Mouse (Mus musculus): ENCODE measurements around the gene Ube2l3. TPM values are rescaled to one million over a fixed set of nuclear protein-coding genes. Genes with fewer than 3 reads are reported as not detected.
A peak's percentile ranks its signal among the peaks of the same experiment; 100 is the strongest.
"Not testable (repeated sequence)": the region's sequence is repeated elsewhere in the genome, so short reads cannot be mapped to it uniquely, and the experiment has no call there.

Ube2l3 gene
- polyA plus RNA-seq, 1 experiment, result 97.7 TPM

DNA sequence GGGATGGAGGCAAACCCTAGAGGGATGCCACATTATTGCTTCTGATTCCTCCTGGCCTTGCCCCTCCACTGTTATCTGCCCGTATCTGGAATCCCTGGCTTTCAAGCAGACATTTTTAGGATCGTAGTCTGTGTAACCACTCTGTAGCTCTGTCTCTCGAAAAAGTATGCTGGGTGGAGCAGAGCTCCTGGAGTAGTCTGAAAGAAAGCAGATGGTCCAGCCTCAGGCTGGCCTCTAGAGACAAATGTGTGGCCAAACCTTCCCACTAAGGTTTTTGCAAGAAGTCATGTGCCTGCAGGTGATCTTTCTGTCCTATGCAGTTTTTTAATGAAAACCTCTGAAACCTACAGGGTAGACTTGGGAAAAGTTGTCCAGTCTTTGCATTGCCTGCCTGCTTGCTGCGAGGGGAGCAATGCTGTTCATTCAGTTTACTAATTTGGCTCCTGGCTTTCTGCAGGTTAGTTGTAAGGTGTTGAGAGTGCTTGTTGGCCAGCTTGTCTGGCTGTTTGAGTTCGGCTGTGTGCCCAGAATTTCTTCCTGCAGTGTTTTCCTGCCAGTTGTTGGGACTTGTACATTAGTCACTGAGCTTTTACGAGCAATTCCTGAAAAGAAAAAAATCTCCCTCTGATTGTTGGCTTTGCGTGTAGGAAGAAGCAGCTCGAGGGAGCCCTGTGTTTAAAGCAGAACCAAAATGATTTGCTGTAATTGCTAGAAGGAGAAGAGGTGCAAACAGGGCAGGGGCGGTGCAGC lies 32.6 kb upstream of the Ube2l3 start:
- Histone ChIP-seq H3K4me1 (ENCODE audit: control insufficient read depth, insufficient read depth, low read length) (no peaks in the 10 kb centered on the region; the same call in 1 of the 2 replicates), H3K27ac (ENCODE audit: control insufficient read depth, insufficient read depth, low read depth, low read length, poor library complexity) (no peak overlapping the region), H3K4me3 (replicated peaks; ENCODE audit: control insufficient read depth, low read depth, low read length) (no peak overlapping the region)
- no peak for TF ChIP-seq POLR2A (IDR thresholded peaks at IDR 0.05; ENCODE audit: borderline replicate concordance, control insufficient read depth, low read depth, low read length)
- TF ChIP-seq CTCF (IDR thresholded peaks at IDR 0.05; ENCODE audit: control insufficient read depth, insufficient read depth, low read length), result no peak
- WGBS, result 60% methylated on average over 9 of the region's 9 CpGs

DNA sequence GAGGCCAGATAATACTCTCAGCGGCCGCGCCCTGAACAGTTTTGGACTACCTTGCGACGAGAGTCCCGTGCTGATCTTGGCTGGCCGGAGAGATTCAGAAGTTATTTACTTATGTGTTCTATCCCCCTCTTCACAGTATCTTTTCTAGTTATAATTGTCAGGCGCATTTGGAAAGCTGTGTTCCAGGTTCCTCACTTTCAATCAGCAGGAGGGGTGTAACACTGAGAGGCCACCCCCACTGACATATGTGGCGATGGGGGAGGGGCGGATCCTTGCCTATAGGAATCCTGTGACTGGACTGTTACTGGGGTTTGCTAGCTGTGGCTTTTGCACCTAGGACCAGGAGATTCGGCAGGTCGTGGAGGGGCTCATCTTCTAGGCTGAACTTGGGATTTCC lies 32.0 kb upstream of the Ube2l3 start:
- no peak overlapping the region for H3K27ac ChIP-seq (ENCODE audit: control insufficient read depth, insufficient read depth, low read depth, low read length, poor library complexity)
- WGBS, result 14% methylated on average over 12 of the region's 12 CpGs
- no peak for TF ChIP-seq POLR2A (IDR thresholded peaks at IDR 0.05; ENCODE audit: borderline replicate concordance, control insufficient read depth, low read depth, low read length)
- TF ChIP-seq CTCF (IDR thresholded peaks at IDR 0.05; ENCODE audit: control insufficient read depth, insufficient read depth, low read length), result no peak
- no peak overlapping the region for H3K4me3 ChIP-seq (replicated peaks; ENCODE audit: control insufficient read depth, low read depth, low read length)
- no peaks in the 10 kb centered on the region; the same call in 1 of the 2 replicates for H3K4me1 ChIP-seq (ENCODE audit: control insufficient read depth, insufficient read depth, low read length)

- Histone ChIP-seq H3K4me1 (ENCODE audit: control insufficient read depth, insufficient read depth, low read length) (no peaks in the 10 kb centered on the region; the same call in 1 of the 2 replicates), H3K4me3 (replicated peaks; ENCODE audit: control insufficient read depth, low read depth, low read length) (peak overlapping the region; percentile 62), H3K27ac (ENCODE audit: control insufficient read depth, insufficient read depth, low read depth, low read length, poor library complexity) (peak overlapping the region; percentile 60; the same call in 1 of the 2 replicates)
- under 1% methylated on average over 62 of the region's 62 CpGs for WGBS
- TF ChIP-seq CTCF (IDR thresholded peaks at IDR 0.05; ENCODE audit: control insufficient read depth, insufficient read depth, low read length) (no peak), POLR2A (IDR thresholded peaks at IDR 0.05; ENCODE audit: borderline replicate concordance, control insufficient read depth, low read depth, low read length) (no peak)
These were observed 31.5 kb upstream of the Ube2l3 start for GRCm38 (mm10) chr16:17233702-17234498.

DNA sequence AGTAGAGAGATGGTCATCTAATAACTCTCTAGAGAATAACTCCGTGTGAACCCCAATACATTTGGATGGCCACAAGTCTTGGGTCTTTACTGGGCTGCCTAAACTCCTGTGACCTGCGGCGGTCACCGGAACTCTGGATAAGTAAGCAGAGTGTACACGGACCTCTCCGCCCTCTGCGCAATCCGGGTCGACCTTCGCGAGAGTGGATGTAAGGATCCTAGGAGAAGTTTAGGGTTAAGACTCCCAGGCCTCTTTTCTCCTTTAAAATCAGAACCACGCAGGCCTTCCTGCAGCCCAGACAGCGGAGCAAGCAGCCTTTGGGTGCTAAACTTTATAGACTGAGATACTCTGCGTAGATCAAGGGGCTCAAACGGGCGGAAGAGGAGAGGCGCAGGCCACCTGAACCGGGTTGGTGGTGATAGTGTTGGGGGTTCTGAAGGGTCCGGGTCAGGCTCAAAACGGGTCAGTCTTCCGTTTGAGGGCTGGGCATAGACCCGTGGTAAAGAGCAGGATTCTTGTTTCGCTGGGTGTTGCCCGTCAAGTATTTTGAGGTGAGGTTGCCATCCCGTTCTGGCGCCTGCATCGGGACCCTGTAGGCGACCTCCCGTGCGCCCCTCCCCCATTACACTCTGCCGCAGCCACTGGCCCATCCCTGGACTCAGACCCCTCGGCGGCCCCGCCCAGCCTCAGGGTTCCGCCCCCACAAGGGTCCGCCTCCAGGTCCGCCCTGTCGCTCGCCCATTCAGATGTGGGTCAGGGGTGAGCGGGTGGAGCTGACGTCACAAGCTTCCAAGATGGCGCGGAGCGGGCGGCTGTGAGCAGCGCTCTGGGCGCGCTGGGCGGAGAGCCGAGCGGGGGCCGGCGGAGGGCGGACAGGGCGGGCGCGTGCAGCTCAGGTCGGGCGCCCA lies 30.6 kb upstream of the Ube2l3 start, which contains the start of gene Hic2:
Gene Hic2, plus strand, starts transcription at position 779 of the 908 bp plus-strand sequence.
- Histone ChIP-seq H3K4me3 (replicated peaks; ENCODE audit: control insufficient read depth, low read depth, low read length) (peak within 1 kb of the TSS; percentile 62), H3K4me1 (ENCODE audit: control insufficient read depth, insufficient read depth, low read length) (no peaks in the 10 kb centered on the region; the same call in 1 of the 2 replicates), H3K27ac (ENCODE audit: control insufficient read depth, insufficient read depth, low read depth, low read length, poor library complexity) (peak within 1 kb of the TSS; percentile 60; the same call in 1 of the 2 replicates)
- WGBS, result 6% methylated on average over 59 of the region's 59 CpGs
- TF ChIP-seq POLR2A (IDR thresholded peaks at IDR 0.05; ENCODE audit: borderline replicate concordance, control insufficient read depth, low read depth, low read length) (peak; percentile 59; the same call in 1 of the 2 replicates), CTCF (IDR thresholded peaks at IDR 0.05; ENCODE audit: control insufficient read depth, insufficient read depth, low read length) (no peak)

- not testable (repeated sequence) for H3K4me3 ChIP-seq (replicated peaks; ENCODE audit: control insufficient read depth, low read depth, low read length); H3K27ac ChIP-seq (ENCODE audit: control insufficient read depth, insufficient read depth, low read depth, low read length, poor library complexity); H3K4me1 ChIP-seq (ENCODE audit: control insufficient read depth, insufficient read depth, low read length)
- 85% methylated on average over 2 of the region's 2 CpGs for WGBS
These were observed 29.1 kb upstream of the Ube2l3 start for GRCm38 (mm10) chr16:17231523-17231922.

DNA sequence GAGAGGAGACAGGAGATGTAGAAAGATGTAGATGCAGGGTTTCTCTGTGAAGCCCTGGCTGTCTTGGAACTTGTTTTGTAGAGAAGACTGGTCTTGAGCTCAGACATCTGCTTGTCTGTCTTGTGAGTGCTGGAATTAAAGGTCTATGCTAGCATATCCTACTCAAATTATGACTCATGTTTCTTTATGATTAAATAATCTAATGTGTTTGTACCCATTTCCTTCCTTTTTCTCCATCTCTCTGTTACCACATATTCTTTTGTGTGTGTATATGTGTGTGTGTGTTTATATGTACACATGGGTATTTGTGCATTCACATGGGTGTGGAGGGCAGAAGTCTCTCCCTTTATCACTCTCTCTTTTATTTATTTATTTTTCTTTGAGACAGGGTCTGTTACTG lies 24.0 kb upstream of the Ube2l3 start:
- Histone ChIP-seq H3K27ac (ENCODE audit: control insufficient read depth, insufficient read depth, low read depth, low read length, poor library complexity) (no peak overlapping the region), H3K4me1 (ENCODE audit: control insufficient read depth, insufficient read depth, low read length) (no peaks in the 10 kb centered on the region), H3K4me3 (replicated peaks; ENCODE audit: control insufficient read depth, low read depth, low read length) (no peak overlapping the region)
- TF ChIP-seq CTCF (IDR thresholded peaks at IDR 0.05; ENCODE audit: control insufficient read depth, insufficient read depth, low read length) (no peak), POLR2A (IDR thresholded peaks at IDR 0.05; ENCODE audit: borderline replicate concordance, control insufficient read depth, low read depth, low read length) (no peak)

GRCm38 (mm10) chr16:17225584-17225983 lies 23.1 kb upstream of the Ube2l3 start:
- H3K27ac ChIP-seq (ENCODE audit: control insufficient read depth, insufficient read depth, low read depth, low read length, poor library complexity), result no peak overlapping the region
- TF ChIP-seq CTCF (IDR thresholded peaks at IDR 0.05; ENCODE audit: control insufficient read depth, insufficient read depth, low read length), result no peak
- TF ChIP-seq POLR2A (IDR thresholded peaks at IDR 0.05; ENCODE audit: borderline replicate concordance, control insufficient read depth, low read depth, low read length), result no peak
- 76% methylated on average over 5 of the region's 5 CpGs for WGBS
- no peak overlapping the region for H3K4me3 ChIP-seq (replicated peaks; ENCODE audit: control insufficient read depth, low read depth, low read length)
- no peaks in the 10 kb centered on the region for H3K4me1 ChIP-seq (ENCODE audit: control insufficient read depth, insufficient read depth, low read length)

Measured in bone marrow, adult 2 months (tissue).